Mouse (Mus musculus): ENCODE data around the gene Kif19a. TPM values are rescaled to one million over a fixed set of nuclear protein-coding genes. Genes with fewer than 3 reads are reported as not detected.

Kif19a gene
- polyA plus RNA-seq, 1 experiment from 2014 or later: 2.1 TPM

DNA sequence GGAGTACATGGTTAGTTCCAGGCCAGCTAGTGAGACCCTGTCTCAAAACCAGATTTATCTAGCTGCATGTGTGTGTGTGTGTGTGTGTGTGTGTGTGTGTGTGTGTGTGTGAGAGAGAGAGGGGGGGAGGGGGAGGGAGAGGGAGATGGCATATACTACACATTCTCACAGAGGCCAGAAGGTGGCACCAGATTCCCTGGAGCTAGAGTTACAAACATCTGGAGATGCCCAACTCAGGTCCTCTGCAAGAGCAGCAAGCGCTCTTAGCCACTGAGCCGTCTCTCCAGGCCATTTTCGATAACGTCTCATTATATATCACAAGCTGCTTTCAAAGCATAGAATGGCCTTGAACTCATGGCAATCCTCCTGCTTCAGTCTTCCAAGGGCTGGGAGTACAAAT lies 33.5 kb upstream of the Kif19a start:
- WGBS: 65% methylated on average over 4 of the region's 4 CpGs

GRCm38 (mm10) chr11:114732890-114733289 lies 32.3 kb upstream of the Kif19a start:
- Histone ChIP-seq H3K4me1 (peaks cover 19% of the 10 kb centered on the region), H3K9me3 (no peaks in the 10 kb centered on the region), H3K4me3 (no peak overlapping the region), H3K36me3 (no peaks in the 10 kb centered on the region), H3K9ac (no peak overlapping the region), H3K4me2 (replicated peaks) (no peak overlapping the region), H3K27ac (no peak overlapping the region), H3K27me3 (no peaks in the 10 kb centered on the region)
- 79% methylated on average over 22 of the region's 22 CpGs for WGBS
- no peak for ATAC-seq (ENCODE audit: insufficient number of reproducible peaks, insufficient read depth, low FRiP score, low TSS enrichment)

More for the DNA sequence above, 33.5 kb upstream of the Kif19a start:
- no peak for ATAC-seq (ENCODE audit: insufficient number of reproducible peaks, insufficient read depth, low FRiP score, low TSS enrichment)
- H3K9ac ChIP-seq: no peak overlapping the region
- H3K4me3 ChIP-seq: no peak overlapping the region
- no peak overlapping the region for H3K4me2 ChIP-seq (replicated peaks)
- H3K27me3 ChIP-seq: 0 out of 2 replicates have a peak, but pooled peaks cover 3% of the 10 kb centered on the region
- H3K4me1 ChIP-seq: peaks cover 30% of the 10 kb centered on the region
- no peaks in the 10 kb centered on the region for H3K9me3 ChIP-seq
- H3K27ac ChIP-seq: no peak overlapping the region
- no peaks in the 10 kb centered on the region for H3K36me3 ChIP-seq

DNA sequence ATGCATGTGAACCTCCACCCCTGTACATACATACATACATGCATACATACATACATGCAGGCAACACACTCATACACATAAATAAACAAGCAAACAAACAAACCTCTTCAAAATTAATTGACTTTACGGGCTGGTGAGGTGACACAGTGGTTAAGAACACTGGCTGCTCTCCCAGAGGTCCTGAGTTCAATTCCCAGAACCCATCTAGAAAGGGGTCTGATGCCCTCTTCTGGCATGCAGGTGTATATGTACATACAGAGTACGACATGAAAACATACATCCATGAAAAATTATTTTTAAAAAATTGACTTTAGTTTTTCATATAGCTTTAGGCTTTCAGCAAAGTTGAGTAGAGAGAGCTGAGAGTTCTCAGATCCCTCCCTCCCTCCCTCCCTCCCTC lies 29.1 kb upstream of the Kif19a start:
- WGBS: 77% methylated on average over 2 of the region's 2 CpGs
- Histone ChIP-seq H3K9me3 (no peaks in the 10 kb centered on the region), H3K9ac (no peak overlapping the region), H3K4me2 (replicated peaks) (no peak overlapping the region), H3K27ac (no peak overlapping the region), H3K4me1 (peaks cover 4% of the 10 kb centered on the region; the same call in 1 of the 2 replicates), H3K4me3 (no peak overlapping the region), H3K36me3 (no peaks in the 10 kb centered on the region), H3K27me3 (no peaks in the 10 kb centered on the region)
- ATAC-seq (ENCODE audit: insufficient number of reproducible peaks, insufficient read depth, low FRiP score, low TSS enrichment): no peak

DNA sequence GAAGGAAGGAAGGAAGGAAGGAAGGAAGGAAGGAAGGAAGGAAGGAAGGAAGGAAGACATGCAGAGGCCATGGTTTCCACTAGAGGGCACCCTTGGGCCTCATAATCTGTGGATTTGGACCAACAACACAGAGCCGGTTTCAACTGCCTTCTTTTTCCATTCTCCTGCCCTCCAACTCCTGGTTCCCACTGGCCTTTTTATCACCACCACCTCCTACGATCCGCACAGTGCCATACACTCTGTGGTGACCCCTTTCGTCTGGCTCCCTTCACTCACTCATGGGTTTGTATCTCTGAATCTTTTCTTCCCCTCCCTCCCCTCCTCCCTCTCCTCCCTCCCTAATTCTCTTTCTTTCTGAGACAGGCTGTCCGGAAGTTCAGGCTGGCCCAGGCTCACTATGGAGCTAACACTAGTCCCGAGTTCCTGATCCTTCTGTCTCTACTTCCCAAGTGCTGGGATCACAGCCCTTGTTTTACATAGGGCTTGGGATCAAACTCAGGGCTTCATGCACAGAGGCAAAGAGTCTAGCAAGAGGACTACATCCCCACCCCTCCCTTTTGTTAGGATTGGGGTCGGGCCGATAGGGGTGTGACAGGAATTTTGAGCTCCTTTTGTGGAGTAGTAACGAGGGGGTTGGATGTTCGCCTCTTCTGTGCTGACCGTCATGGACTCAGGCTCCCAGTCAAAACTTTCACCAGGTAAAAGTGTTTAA lies 28.1 kb upstream of the Kif19a start:
- H3K4me2 ChIP-seq (replicated peaks): no peak overlapping the region
- H3K27me3 ChIP-seq: no peaks in the 10 kb centered on the region
- 37% methylated on average over 11 of the region's 11 CpGs for WGBS
- H3K4me1 ChIP-seq: peaks cover 4% of the 10 kb centered on the region; the same call in 1 of the 2 replicates
- ATAC-seq (ENCODE audit: insufficient number of reproducible peaks, insufficient read depth, low FRiP score, low TSS enrichment): no peak
- H3K4me3 ChIP-seq: no peak overlapping the region
- no peaks in the 10 kb centered on the region for H3K9me3 ChIP-seq
- H3K27ac ChIP-seq: no peak overlapping the region
- H3K9ac ChIP-seq: no peak overlapping the region
- no peaks in the 10 kb centered on the region for H3K36me3 ChIP-seq

- H3K4me2 ChIP-seq (replicated peaks): no peak overlapping the region
- peaks cover 4% of the 10 kb centered on the region; the same call in 1 of the 2 replicates for H3K4me1 ChIP-seq
- H3K27ac ChIP-seq: no peak overlapping the region
- no peaks in the 10 kb centered on the region for H3K36me3 ChIP-seq
- no peak overlapping the region for H3K4me3 ChIP-seq
- H3K27me3 ChIP-seq: no peaks in the 10 kb centered on the region
- H3K9ac ChIP-seq: no peak overlapping the region
- no peaks in the 10 kb centered on the region for H3K9me3 ChIP-seq
- 35% methylated on average over 10 of the region's 10 CpGs for WGBS
- no peak for ATAC-seq (ENCODE audit: insufficient number of reproducible peaks, insufficient read depth, low FRiP score, low TSS enrichment)
These were observed 24.6 kb upstream of the Kif19a start for GRCm38 (mm10) chr11:114740598-114740997.

DNA sequence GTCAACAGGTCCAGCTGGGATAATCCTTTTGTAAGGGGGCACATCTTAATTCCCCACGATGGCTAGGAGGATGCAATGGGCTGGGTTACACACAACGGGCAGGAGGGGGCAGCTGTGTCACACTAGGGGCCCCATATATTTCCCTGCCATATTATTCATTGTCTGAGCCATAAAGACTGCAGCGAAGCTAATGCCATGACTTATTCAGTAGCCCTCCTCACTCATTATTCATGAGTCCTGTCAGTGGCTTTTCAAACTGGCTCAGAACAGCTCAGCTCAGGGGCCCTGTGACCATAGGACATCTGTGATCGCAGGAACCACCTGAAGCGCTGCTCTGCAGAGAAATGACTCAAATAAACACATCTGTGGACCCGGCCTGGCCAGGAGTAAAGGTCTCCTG lies 23.7 kb upstream of the Kif19a start:
- peaks cover 4% of the 10 kb centered on the region; the same call in 1 of the 2 replicates for H3K4me1 ChIP-seq
- no peak for ATAC-seq (ENCODE audit: insufficient number of reproducible peaks, insufficient read depth, low FRiP score, low TSS enrichment)
- no peak overlapping the region for H3K4me3 ChIP-seq
- 39% methylated on average over 6 of the region's 6 CpGs for WGBS
- H3K36me3 ChIP-seq: no peaks in the 10 kb centered on the region
- H3K9ac ChIP-seq: no peak overlapping the region
- no peak overlapping the region for H3K4me2 ChIP-seq (replicated peaks)
- no peaks in the 10 kb centered on the region for H3K27me3 ChIP-seq
- no peak overlapping the region for H3K27ac ChIP-seq
- H3K9me3 ChIP-seq: no peaks in the 10 kb centered on the region

- Histone ChIP-seq H3K9ac (no peak overlapping the region), H3K4me2 (replicated peaks) (peak overlapping the region; percentile 31), H3K27me3 (no peaks in the 10 kb centered on the region), H3K36me3 (no peaks in the 10 kb centered on the region), H3K4me1 (peaks cover 4% of the 10 kb centered on the region; the same call in 1 of the 2 replicates), H3K27ac (no peak overlapping the region), H3K4me3 (no peak overlapping the region), H3K9me3 (no peaks in the 10 kb centered on the region)
- WGBS: 3% methylated on average over 12 of the region's 12 CpGs
- no peak for ATAC-seq (ENCODE audit: insufficient number of reproducible peaks, insufficient read depth, low FRiP score, low TSS enrichment)
These were observed 20.1 kb upstream of the Kif19a start for GRCm38 (mm10) chr11:114745134-114745533.

DNA sequence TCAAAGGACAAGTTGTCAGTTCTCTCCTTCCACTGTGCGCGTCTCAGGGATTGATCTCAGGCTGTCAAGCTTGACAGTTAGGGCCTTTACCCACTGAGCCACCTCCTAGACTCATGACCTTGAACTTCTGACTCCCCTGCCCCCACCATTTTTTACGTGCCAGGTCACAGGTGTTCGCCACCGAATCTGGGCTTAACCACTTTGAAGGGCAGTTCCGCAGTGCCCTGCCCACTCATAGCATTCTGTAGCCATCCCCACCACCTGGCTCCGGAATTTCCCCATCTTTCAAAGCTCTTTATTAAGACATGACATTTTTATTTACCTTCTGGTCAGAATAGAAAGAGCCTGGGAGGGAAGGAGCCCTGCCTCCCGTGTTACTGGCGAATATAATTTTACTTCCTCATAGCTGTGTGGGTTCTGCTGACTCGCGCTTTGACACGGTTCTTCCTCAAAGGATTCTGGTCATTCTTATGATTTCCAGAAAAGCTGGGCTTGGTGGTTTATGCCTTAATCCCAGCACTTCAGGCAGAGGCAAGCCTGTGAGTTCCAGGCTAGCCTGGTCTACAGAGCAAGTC lies 17.5 kb upstream of the Kif19a start:
- no peak overlapping the region for H3K4me3 ChIP-seq
- H3K4me2 ChIP-seq (replicated peaks): no peak overlapping the region
- ATAC-seq (ENCODE audit: insufficient number of reproducible peaks, insufficient read depth, low FRiP score, low TSS enrichment): no peak
- H3K36me3 ChIP-seq: no peaks in the 10 kb centered on the region
- no peaks in the 10 kb centered on the region for H3K27me3 ChIP-seq
- no peaks in the 10 kb centered on the region for H3K9me3 ChIP-seq
- no peak overlapping the region for H3K27ac ChIP-seq
- H3K9ac ChIP-seq: no peak overlapping the region
- WGBS: 85% methylated on average over 12 of the region's 12 CpGs
- no peaks in the 10 kb centered on the region for H3K4me1 ChIP-seq

DNA sequence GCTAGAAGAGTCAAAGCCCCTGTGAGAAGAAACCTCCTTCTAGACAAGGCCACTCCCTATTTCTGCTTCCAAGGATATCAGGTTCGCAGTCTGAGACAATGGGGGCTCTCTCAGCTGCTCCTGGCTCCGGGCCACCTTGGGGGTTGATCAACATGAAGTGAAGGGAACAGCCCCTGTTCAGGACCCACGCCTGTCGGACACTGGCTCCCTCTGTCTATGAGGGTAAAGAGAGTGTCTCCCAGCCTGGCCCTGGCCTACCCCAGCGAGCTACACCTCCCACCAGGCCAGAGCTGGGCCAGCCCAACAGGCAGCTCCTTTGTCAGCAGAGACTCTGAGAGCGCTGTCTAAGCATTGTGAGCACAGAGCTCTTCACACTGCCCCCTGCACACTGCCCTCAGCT lies 4.7 kb downstream of the Kif19a start:
- Histone ChIP-seq H3K36me3 (no peaks in the 10 kb centered on the region), H3K9me3 (no peaks in the 10 kb centered on the region), H3K9ac (no peak overlapping the region), H3K4me2 (replicated peaks) (no peak overlapping the region), H3K4me1 (peaks cover 11% of the 10 kb centered on the region; the same call in 1 of the 2 replicates), H3K27ac (peak overlapping the region; percentile 66), H3K4me3 (no peak overlapping the region), H3K27me3 (peaks cover 21% of the 10 kb centered on the region)
- peak; percentile 19; the same call in 1 of the 2 replicates for ATAC-seq (ENCODE audit: insufficient number of reproducible peaks, insufficient read depth, low FRiP score, low TSS enrichment)
- WGBS: 25% methylated on average over 6 of the region's 6 CpGs

- Histone ChIP-seq H3K4me3 (no peak overlapping the region), H3K36me3 (no peaks in the 10 kb centered on the region), H3K4me1 (peaks cover 5% of the 10 kb centered on the region; the same call in 1 of the 2 replicates), H3K4me2 (replicated peaks) (no peak overlapping the region), H3K9me3 (no peaks in the 10 kb centered on the region), H3K27me3 (peaks cover 4% of the 10 kb centered on the region), H3K27ac (no peak overlapping the region), H3K9ac (no peak overlapping the region)
- ATAC-seq (ENCODE audit: insufficient number of reproducible peaks, insufficient read depth, low FRiP score, low TSS enrichment): no peak
- 56% methylated on average over 2 of the region's 2 CpGs for WGBS
These were observed 6.7 kb downstream of the Kif19a start for GRCm38 (mm10) chr11:114771896-114772295.

DNA sequence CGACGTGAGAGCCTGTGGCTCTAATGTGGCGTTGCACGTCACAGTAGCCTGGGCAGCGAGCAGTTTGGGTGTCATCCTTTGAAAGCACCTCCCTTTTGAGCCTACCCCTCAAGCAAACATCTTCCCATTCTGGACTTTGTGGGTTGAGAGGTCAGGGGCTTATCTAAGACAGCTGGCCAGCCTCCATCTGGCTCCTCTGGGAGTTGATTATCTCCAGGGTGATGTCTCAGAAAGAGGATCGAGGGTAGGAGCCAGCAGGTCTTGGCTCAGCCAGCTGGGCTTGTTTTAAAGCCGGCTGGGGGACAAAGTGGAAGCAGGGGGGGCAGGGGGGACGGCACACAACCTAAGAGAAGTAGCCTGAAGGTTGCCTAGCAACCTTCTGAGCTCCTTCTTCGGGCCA lies 14.9 kb downstream of the Kif19a start:
- no peak overlapping the region for H3K9ac ChIP-seq
- ATAC-seq (ENCODE audit: insufficient number of reproducible peaks, insufficient read depth, low FRiP score, low TSS enrichment): no peak
- 51% methylated on average over 9 of the region's 9 CpGs for WGBS
- no peak overlapping the region for H3K4me3 ChIP-seq
- H3K4me2 ChIP-seq (replicated peaks): no peak overlapping the region
- no peak overlapping the region for H3K27ac ChIP-seq
- no peaks in the 10 kb centered on the region for H3K4me1 ChIP-seq
- no peaks in the 10 kb centered on the region for H3K36me3 ChIP-seq
- H3K9me3 ChIP-seq: no peaks in the 10 kb centered on the region
- peaks cover 15% of the 10 kb centered on the region for H3K27me3 ChIP-seq

- Histone ChIP-seq H3K4me1 (peaks cover 10% of the 10 kb centered on the region), H3K27ac (no peak overlapping the region), H3K4me2 (replicated peaks) (peak overlapping the region; percentile 51), H3K27me3 (peaks cover 67% of the 10 kb centered on the region), H3K4me3 (peak overlapping the region; percentile 31), H3K9me3 (no peaks in the 10 kb centered on the region), H3K9ac (no peak overlapping the region; the same call in 1 of the 2 replicates), H3K36me3 (no peaks in the 10 kb centered on the region)
- WGBS: 51% methylated on average over 10 of the region's 10 CpGs
- no peak for ATAC-seq (ENCODE audit: insufficient number of reproducible peaks, insufficient read depth, low FRiP score, low TSS enrichment)
These were observed 20.7 kb downstream of the Kif19a start for GRCm38 (mm10) chr11:114785892-114786291.

Data from embryonic facial prominence, embryonic 12.5 days (tissue).